Comparison of ENCODE assay signal across 8 mouse cellular contexts in genomic region chr6:148946409-148946742, GRCm38 (mm10). TPM values are rescaled to one million over a fixed set of nuclear protein-coding genes. Genes with fewer than 3 reads are reported as not detected.
DNase-seq lines count a peak whose midpoint lies in the region; ATAC-seq and TF ChIP-seq lines count a peak whose summit lies in the region.

Sinhcaf (minus strand) TSS chr6:148946467.

- WGBS in forebrain, embryonic 12.5 days, result 0% methylated on average over 47 of the region's 47 CpGs
- WGBS in heart, postnatal 0 days, result 1% methylated on average over 47 of the region's 47 CpGs
- WGBS in liver, embryonic 16.5 days (ENCODE audit: insufficient replicate concordance), result under 1% methylated on average over 47 of the region's 47 CpGs
- 0% methylated on average over 47 of the region's 47 CpGs for WGBS in neural tube, embryonic 13.5 days

- TF ChIP-seq POLR2A in testis, adult 2 months (IDR thresholded peaks at IDR 0.05; ENCODE audit: control insufficient read depth, low read depth, low read length), result peak; percentile 54; the same call in 1 of the 2 replicates

- H3K4me2 ChIP-seq in forebrain, embryonic 12.5 days, result peak within 1 kb of the TSS; percentile 65
- H3K4me2 ChIP-seq in heart, postnatal 0 days (ENCODE audit: low read depth, low read length), result peak within 1 kb of the TSS; percentile 99
- H3K4me2 ChIP-seq in liver, embryonic 16.5 days (ENCODE audit: low read depth, low read length), result peak within 1 kb of the TSS; percentile 98
- H3K4me2 ChIP-seq in neural tube, embryonic 13.5 days, result peak within 1 kb of the TSS; percentile 70

- H3K27me3 ChIP-seq in E14TG2a.4 (ENCODE audit: insufficient read depth, low read length), result no peaks in the 10 kb centered on the region
- no peaks in the 10 kb centered on the region for H3K27me3 ChIP-seq in forebrain, embryonic 12.5 days
- no peaks in the 10 kb centered on the region for H3K27me3 ChIP-seq in heart, postnatal 0 days (ENCODE audit: control insufficient read depth, insufficient read depth, low read length)
- H3K27me3 ChIP-seq in liver, embryonic 16.5 days (ENCODE audit: control insufficient read depth, insufficient read depth, low read depth, low read length), result no peaks in the 10 kb centered on the region
- no peaks in the 10 kb centered on the region for H3K27me3 ChIP-seq in neural tube, embryonic 13.5 days
- H3K27me3 ChIP-seq in testis, adult 2 months (ENCODE audit: control insufficient read depth, insufficient read depth, low read length), result no peaks in the 10 kb centered on the region

- H3K9ac ChIP-seq in forebrain, embryonic 12.5 days, result peak within 1 kb of the TSS; percentile 98
- H3K9ac ChIP-seq in heart, postnatal 0 days (replicated peaks; ENCODE audit: low read depth, low read length), result peak within 1 kb of the TSS; percentile 92
- H3K9ac ChIP-seq in liver, embryonic 16.5 days (ENCODE audit: low read depth, low read length), result peak within 1 kb of the TSS; percentile 92
- H3K9ac ChIP-seq in neural tube, embryonic 13.5 days, result peak within 1 kb of the TSS; percentile 91

- H3K36me3 ChIP-seq in E14TG2a.4 (ENCODE audit: insufficient read depth, low read length), result peaks cover 29% of the 10 kb centered on the region
- H3K36me3 ChIP-seq in forebrain, embryonic 12.5 days (replicated peaks), result no peaks in the 10 kb centered on the region; the same call in 1 of the 2 replicates
- H3K36me3 ChIP-seq in heart, postnatal 0 days (replicated peaks; ENCODE audit: control insufficient read depth, insufficient read depth, low read length), result no peaks in the 10 kb centered on the region
- H3K36me3 ChIP-seq in liver, embryonic 16.5 days (ENCODE audit: control insufficient read depth, insufficient read depth), result no peaks in the 10 kb centered on the region
- no peaks in the 10 kb centered on the region for H3K36me3 ChIP-seq in neural tube, embryonic 13.5 days
- no peaks in the 10 kb centered on the region for H3K36me3 ChIP-seq in testis, adult 2 months (ENCODE audit: control insufficient read depth, insufficient read depth, low read length)

- H3K27ac ChIP-seq in forebrain, embryonic 12.5 days, result peak within 1 kb of the TSS; percentile 93
- peak within 1 kb of the TSS; percentile 90 for H3K27ac ChIP-seq in heart, postnatal 0 days (ENCODE audit: low read depth)
- H3K27ac ChIP-seq in liver, embryonic 16.5 days (ENCODE audit: low read length), result peak within 1 kb of the TSS; percentile 84
- peak within 1 kb of the TSS; percentile 89 for H3K27ac ChIP-seq in neural tube, embryonic 13.5 days (replicated peaks)
- H3K27ac ChIP-seq in testis, adult 2 months (ENCODE audit: control insufficient read depth, insufficient read depth, low read depth, low read length), result peak within 1 kb of the TSS; percentile 69

- TF ChIP-seq EP300 in heart, postnatal 0 days (IDR thresholded peaks at IDR 0.05; ENCODE audit: low read depth), result no peak

- TF ChIP-seq CTCF in E14TG2a.4 (conservative IDR thresholded peaks at IDR 0.05; ENCODE audit: low read length), result no peak
- no peak for TF ChIP-seq CTCF in heart, postnatal 0 days (IDR thresholded peaks at IDR 0.05; ENCODE audit: low read depth)
- TF ChIP-seq CTCF in testis, adult 2 months (IDR thresholded peaks at IDR 0.05; ENCODE audit: control insufficient read depth, insufficient read depth, insufficient replicate concordance, low read depth, low read length), result no peak

- H3K4me1 ChIP-seq in E14TG2a.4 (replicated peaks; ENCODE audit: low read depth, low read length), result peaks cover 52% of the 10 kb centered on the region
- H3K4me1 ChIP-seq in forebrain, embryonic 12.5 days, result peaks cover 30% of the 10 kb centered on the region
- H3K4me1 ChIP-seq in heart, postnatal 0 days (ENCODE audit: control insufficient read depth, insufficient read depth), result peaks cover 6% of the 10 kb centered on the region; the same call in 1 of the 2 replicates
- peaks cover 16% of the 10 kb centered on the region for H3K4me1 ChIP-seq in liver, embryonic 16.5 days (ENCODE audit: control insufficient read depth, low read depth, low read length)
- H3K4me1 ChIP-seq in neural tube, embryonic 13.5 days (replicated peaks), result peaks cover 28% of the 10 kb centered on the region
- H3K4me1 ChIP-seq in testis, adult 2 months (ENCODE audit: control insufficient read depth, insufficient read depth, low read length), result peaks cover 14% of the 10 kb centered on the region

- H3K4me3 ChIP-seq in E14TG2a.4 (replicated peaks; ENCODE audit: low read length), result peak within 1 kb of the TSS; percentile 94
- H3K4me3 ChIP-seq in forebrain, embryonic 12.5 days (replicated peaks), result peak within 1 kb of the TSS; percentile 96
- H3K4me3 ChIP-seq in heart, postnatal 0 days (ENCODE audit: low read depth, low read length), result peak within 1 kb of the TSS; percentile 90
- peak within 1 kb of the TSS; percentile 89 for H3K4me3 ChIP-seq in liver, embryonic 16.5 days (ENCODE audit: low read depth, low read length)
- peak within 1 kb of the TSS; percentile 82 for H3K4me3 ChIP-seq in neural tube, embryonic 13.5 days
- H3K4me3 ChIP-seq in testis, adult 2 months (ENCODE audit: control insufficient read depth, low read depth, low read length), result peak within 1 kb of the TSS; percentile 87

- no peaks in the 10 kb centered on the region for H3K9me3 ChIP-seq in E14TG2a.4 (ENCODE audit: low read length)
- no peaks in the 10 kb centered on the region for H3K9me3 ChIP-seq in forebrain, embryonic 12.5 days
- H3K9me3 ChIP-seq in heart, postnatal 0 days (replicated peaks; ENCODE audit: control insufficient read depth, low read length), result no peaks in the 10 kb centered on the region
- no peaks in the 10 kb centered on the region for H3K9me3 ChIP-seq in liver, embryonic 16.5 days (replicated peaks; ENCODE audit: control insufficient read depth, low read length)
- no peaks in the 10 kb centered on the region for H3K9me3 ChIP-seq in neural tube, embryonic 13.5 days

- peak; percentile 82 for ATAC-seq in forebrain, embryonic 12.5 days (ENCODE audit: low FRiP score)
- ATAC-seq in heart, postnatal 0 days (ENCODE audit: insufficient read depth, low read depth), result peak; percentile 83
- peak; percentile 88 for ATAC-seq in liver, embryonic 16.5 days (ENCODE audit: low read depth)
- peak; percentile 78 for ATAC-seq in neural tube, embryonic 13.5 days (ENCODE audit: low read depth)

- peak; percentile 98 for DNase-seq in c-Kit-positive CD71-positive TER-119-positive erythroid progenitor cells, embryonic 14.5 days (ENCODE audit: low spot score)
- peak; percentile 96 for DNase-seq in heart, postnatal 0 days (ENCODE audit: low spot score)
- peak; percentile 99 to 100 for DNase-seq in kidney, postnatal 4 days

RNA-seq across cellular contexts. Expression of gene Sinhcaf, which starts in this region (rescaled TPM):
- 223 and 235 TPM in 2 replicates for polyA plus RNA-seq in forebrain, embryonic 12.5 days (2016; fragmentation: Nextera tagmentation; extraction: Ambion mirVana)
- 9.4 and 24.7 TPM in 2 replicates for total RNA-seq in heart, postnatal 0 days (2014; rRNA removed; ENCODE audit: low replicate concordance)
- 19.4 and 20.5 TPM in 2 replicates for polyA plus RNA-seq in heart, postnatal 0 days (2015; fragmentation: Nextera tagmentation; extraction: Ambion mirVana)
- 11.8 and 12.7 TPM in 2 replicates for polyA plus RNA-seq in liver, embryonic 16.5 days (2015; fragmentation: Nextera tagmentation; extraction: Ambion mirVana)
- polyA plus RNA-seq in neural tube, embryonic 13.5 days (2015; fragmentation: Nextera tagmentation; extraction: Ambion mirVana), result 86.2 and 102 TPM in 2 replicates
- 1.9 and 3.3 TPM in 2 replicates for polyA plus RNA-seq in testis, adult 2 months (2012; rRNA removed)

Comparison
In these comparisons a context has a peak if more than half of its experiments do, and no peak if none do; other contexts are left out.
1. Peak in every context shown above with its lines: DNase-seq, ATAC-seq, H3K4me3 ChIP-seq and H3K27ac ChIP-seq.